Comparison of ENCODE assay signal across 23 mouse cellular contexts in the genomic region with DNA sequence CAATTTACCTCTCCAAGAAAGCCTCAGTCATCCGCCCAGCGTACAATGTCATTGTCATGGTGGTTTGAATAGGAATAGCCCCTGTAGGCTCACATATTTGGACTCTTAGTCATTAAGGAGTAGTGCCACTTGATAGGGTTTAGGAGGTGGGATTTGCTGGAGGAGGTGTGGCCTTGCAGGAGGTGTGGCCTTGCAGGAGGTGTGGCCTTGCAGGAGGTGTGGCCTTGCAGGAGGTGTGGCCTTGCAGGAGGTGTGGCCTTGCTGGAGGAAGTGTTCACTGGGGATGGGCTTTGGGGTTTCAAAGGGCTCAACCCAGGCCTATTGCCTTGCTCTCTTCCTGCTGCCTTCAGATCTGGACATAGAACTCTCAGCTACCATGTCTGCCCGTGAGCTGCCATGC.
DNase-seq lines count a peak whose midpoint lies in the region; ATAC-seq and TF ChIP-seq lines count a peak whose summit lies in the region.
"Had no signal": no experiment of that assay in that cellular context is flagged by ENCODE, and none has a peak within 500 bp of the region (broad histone marks: within the 10 kb centered on the region; RNA-seq: fewer than 3 reads in every experiment).

No protein-coding gene starts in this region.

- no peak overlapping the region for H3K4me3 ChIP-seq in hindbrain, postnatal 0 days (ENCODE audit: low read length)
- no peak overlapping the region for H3K4me3 ChIP-seq in hindbrain, embryonic 10.5 days
- H3K4me3 ChIP-seq: embryonic facial prominence, embryonic 12.5 days; forebrain, embryonic 12.5 days; heart, adult 2 months; heart, embryonic 15.5 days; hindbrain, embryonic 15.5 days had no signal

- H3K4me2 ChIP-seq in hindbrain, postnatal 0 days (ENCODE audit: low read depth, low read length), result no peak overlapping the region
- H3K4me2 ChIP-seq: embryonic facial prominence, embryonic 12.5 days; forebrain, embryonic 12.5 days; heart, embryonic 11.5 days; heart, embryonic 15.5 days; hindbrain, embryonic 15.5 days had no signal

- 92% methylated on average over 3 of the region's 3 CpGs for WGBS in hindbrain, postnatal 0 days
- 93% methylated on average over 3 of the region's 3 CpGs for WGBS in hindbrain, embryonic 10.5 days

- no peaks in the 10 kb centered on the region for H3K36me3 ChIP-seq in hindbrain, postnatal 0 days (ENCODE audit: insufficient read depth, low read length)
- no peaks in the 10 kb centered on the region for H3K36me3 ChIP-seq in hindbrain, embryonic 10.5 days
- H3K36me3 ChIP-seq: embryonic facial prominence, embryonic 12.5 days; forebrain, embryonic 12.5 days; heart, embryonic 15.5 days; hindbrain, embryonic 15.5 days had no signal

- no peaks in the 10 kb centered on the region for H3K9me3 ChIP-seq in hindbrain, postnatal 0 days (ENCODE audit: low read length)
- H3K9me3 ChIP-seq in hindbrain, embryonic 10.5 days, result no peaks in the 10 kb centered on the region
- H3K9me3 ChIP-seq: embryonic facial prominence, embryonic 12.5 days; forebrain, embryonic 12.5 days; G1E; heart, embryonic 15.5 days; hindbrain, embryonic 15.5 days had no signal

- no peak for DNase-seq in hindbrain, postnatal 0 days (ENCODE audit: low spot score)
- no peak for DNase-seq in hindbrain, embryonic 10.5 days (ENCODE audit: low spot score)
- peak; percentile 53 for DNase-seq in ES-CJ7 (ENCODE audit: low read depth, low spot score)
- peak; percentile 93 for DNase-seq in R1 (ENCODE audit: low read depth, low spot score)
- DNase-seq in cerebellum, postnatal 10 days, result no peak
- no peak for DNase-seq in lung, postnatal 4 days
- DNase-seq: adrenal gland, adult 8-10 months; adrenal gland, postnatal 36 days; cerebellum, adult 8-10 months; cerebellum, postnatal 25 days; gastrocnemius, postnatal 10 days; heart, adult 2 months had no signal

- no peak for TF ChIP-seq CTCF in hindbrain, postnatal 0 days (IDR thresholded peaks at IDR 0.05; ENCODE audit: low read depth)

- no peak overlapping the region for H3K9ac ChIP-seq in hindbrain, postnatal 0 days (replicated peaks; ENCODE audit: low read length)
- H3K9ac ChIP-seq: embryonic facial prominence, embryonic 12.5 days; forebrain, embryonic 12.5 days; heart, embryonic 15.5 days; hindbrain, embryonic 15.5 days had no signal

- H3K4me1 ChIP-seq in hindbrain, postnatal 0 days (ENCODE audit: insufficient read depth, low read length), result peaks cover 9% of the 10 kb centered on the region
- peaks cover 17% of the 10 kb centered on the region for H3K4me1 ChIP-seq in hindbrain, embryonic 10.5 days (replicated peaks)

- ATAC-seq in hindbrain, postnatal 0 days, result 0 out of 2 replicates have a peak, but pooled peaks have one; percentile 21
- peak; percentile 69 for ATAC-seq in megakaryocyte-erythroid progenitor cell, adult 5-6 weeks (replicated peaks; ENCODE audit: low FRiP score, low TSS enrichment, poor library complexity, severe bottlenecking)
- ATAC-seq: forebrain, embryonic 16.5 days; inflammation-experienced regulatory T-cells, adult 6 months; Patski had no signal

- no peaks in the 10 kb centered on the region for H3K27me3 ChIP-seq in hindbrain, postnatal 0 days (ENCODE audit: insufficient read depth, low read length)
- no peaks in the 10 kb centered on the region for H3K27me3 ChIP-seq in hindbrain, embryonic 10.5 days (ENCODE audit: insufficient read depth, poor library complexity, severe bottlenecking)
- H3K27me3 ChIP-seq: CH12.LX; embryonic facial prominence, embryonic 12.5 days; forebrain, embryonic 12.5 days; heart, embryonic 15.5 days; hindbrain, embryonic 15.5 days; Patski had no signal

- no peak overlapping the region for H3K27ac ChIP-seq in hindbrain, postnatal 0 days
- no peak overlapping the region for H3K27ac ChIP-seq in hindbrain, embryonic 10.5 days
- H3K27ac ChIP-seq: embryonic facial prominence, embryonic 12.5 days; forebrain, embryonic 12.5 days; heart, adult 2 months; heart, embryonic 15.5 days; hindbrain, embryonic 15.5 days had no signal

Comparison
In these comparisons a context has a peak if more than half of its experiments do, and no peak if none do; other contexts are left out.
1. DNase-seq: peak in ES-CJ7 (single experiment) and R1 (single experiment); none in hindbrain, postnatal 0 days (single experiment), hindbrain, embryonic 10.5 days (single experiment), cerebellum, postnatal 10 days (0 of 2) and lung, postnatal 4 days (0 of 2).